Mouse (Mus musculus) olfactory bulb, adult 2 months (tissue): ENCODE data around the gene Pld5.

Experiments
- CTCF ChIP-seq: fragments of 200-500 bp; IDR thresholded peaks from 2 replicates; pipeline ENCODE4 v1.5.1; 2012; ENCODE audit warnings: low read depth, mild to moderate bottlenecking, low read length, moderate library complexity; ENCODE audit not compliant: insufficient read depth
- POLR2A ChIP-seq: fragments of 200-500 bp; IDR thresholded peaks from 2 replicates; pipeline ENCODE4 v1.6.1; 2012; ENCODE audit warnings: mild to moderate bottlenecking, low read depth, low read length, moderate library complexity; ENCODE audit not compliant: insufficient read depth

DNA sequence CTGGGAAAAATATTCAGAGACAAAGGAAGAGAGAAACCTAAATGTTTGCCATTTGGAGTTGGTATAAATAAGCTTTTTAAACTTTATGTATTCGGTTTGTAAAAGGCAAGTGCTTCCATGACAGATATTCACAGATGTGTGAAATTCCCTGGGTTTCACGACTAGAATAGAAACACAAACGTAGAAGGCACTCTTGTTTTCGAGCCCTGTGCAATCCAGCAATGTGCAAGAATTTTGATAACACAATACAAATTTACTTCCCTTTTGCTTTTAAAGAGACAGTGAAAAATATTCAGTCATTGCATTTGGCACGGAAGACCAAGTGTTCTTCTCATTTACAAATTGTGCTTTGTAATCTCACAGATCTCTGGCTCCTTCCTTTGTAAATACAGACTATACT is 200.6 kb downstream of the Pld5 start:
- TF ChIP-seq CTCF: no peak
- no peak for TF ChIP-seq POLR2A
